Mouse (Mus musculus): ENCODE measurements at regions not wholly inside any gene's neighbourhood (a gene's known extent, or its start where the extent isn't known, plus 50 kb on each side); places are given as distances from the start of the nearest gene placed in this dataset.

- DNase-seq, result no peak
Measured at GRCm38 (mm10) chr15:62567431-62567830, 1277.5 kb downstream of the Gsdmc2 start.

DNA sequence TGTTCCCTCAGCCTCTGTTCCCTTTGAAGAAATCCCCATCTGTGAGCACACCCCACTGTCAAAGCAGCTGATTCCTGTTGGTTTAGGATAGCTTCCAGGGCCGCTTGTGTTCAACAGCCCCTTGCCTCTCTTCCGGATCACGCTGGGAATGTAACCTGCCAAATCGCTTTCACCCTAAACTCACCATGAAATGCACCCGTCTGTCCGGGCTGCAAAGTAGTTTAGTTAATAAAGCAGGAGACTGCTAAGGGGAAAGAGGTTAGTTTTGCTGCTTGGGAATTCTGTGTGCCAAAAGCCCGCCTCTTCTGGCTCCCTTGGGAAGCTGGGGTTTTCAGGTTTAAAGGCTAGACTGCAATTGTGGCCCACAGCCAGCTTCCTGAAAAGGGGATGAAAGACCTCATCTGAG lies 1278.9 kb downstream of the Gsdmc2 start:
- peak; percentile 53 for DNase-seq

DNA sequence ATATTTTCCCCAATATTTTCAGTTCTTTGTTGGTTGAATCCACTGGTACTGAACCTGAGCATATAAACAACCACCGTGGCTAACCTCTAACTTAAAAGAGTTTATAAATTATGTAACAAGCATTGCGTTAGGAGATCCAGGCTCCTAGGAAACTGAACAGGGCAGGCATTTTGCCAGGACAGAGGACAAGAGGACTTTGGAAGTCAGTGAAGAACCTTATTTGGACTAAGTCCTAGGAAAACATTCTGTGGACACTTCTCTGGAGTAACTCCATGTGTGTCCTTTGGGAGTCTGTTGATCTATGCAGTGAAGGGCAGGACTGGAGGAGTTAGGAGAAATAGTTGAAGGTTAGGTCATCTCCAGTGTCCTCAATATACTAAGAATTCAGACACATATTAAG lies 1311.7 kb downstream of the Gsdmc2 start:
- peak; percentile 47 for DNase-seq

- no peak for DNase-seq
Measured at GRCm38 (mm10) chr15:62528975-62529374, 1316.0 kb downstream of the Gsdmc2 start.

DNA sequence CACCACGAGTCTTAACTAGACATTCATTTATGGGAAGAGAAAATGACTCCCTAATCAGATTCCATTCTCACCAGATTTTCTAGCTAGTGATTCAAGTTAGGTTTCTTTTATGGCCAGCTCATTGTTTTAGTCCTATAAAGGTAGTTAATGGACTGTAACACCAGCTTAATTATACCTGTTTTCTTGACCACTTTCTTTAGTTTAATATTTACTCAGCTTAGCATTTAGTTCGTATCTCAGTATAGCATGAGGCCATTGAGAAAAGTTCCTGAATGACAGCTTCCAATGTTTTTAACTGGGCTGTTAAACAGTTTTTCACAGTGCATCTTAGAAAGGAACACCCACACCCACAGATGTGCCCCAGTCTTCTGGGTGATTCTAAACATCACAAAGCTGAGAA lies 1320.3 kb downstream of the Gsdmc2 start:
- no peak for DNase-seq

GRCm38 (mm10) chr15:62524135-62524534 lies 1320.8 kb downstream of the Gsdmc2 start:
- no peak for DNase-seq

DNA sequence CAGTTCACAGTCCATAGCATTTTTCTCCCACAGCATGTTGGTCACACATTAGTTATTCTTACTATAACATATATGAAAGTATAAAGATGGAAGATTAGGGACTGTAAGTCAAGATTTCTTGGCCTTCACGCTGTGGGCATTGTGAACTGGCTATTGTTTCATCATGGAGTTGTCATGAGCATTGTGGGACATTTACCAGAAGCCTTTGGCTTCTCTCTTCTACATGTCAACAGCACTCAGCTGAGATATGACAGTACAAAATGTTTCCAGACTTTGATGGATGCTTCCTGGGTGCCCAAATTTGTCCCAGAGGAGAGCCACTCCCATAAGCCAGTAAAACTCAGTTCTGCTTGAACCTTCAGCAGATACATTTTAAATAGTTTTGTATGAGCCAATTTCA lies 1331.5 kb downstream of the Gsdmc2 start:
- DNase-seq, result no peak

GRCm38 (mm10) chr15:62511461-62511860 lies 1333.5 kb downstream of the Gsdmc2 start:
- no peak for DNase-seq

GRCm38 (mm10) chr15:62503866-62504265 lies 1341.1 kb downstream of the Gsdmc2 start:
- no peak for DNase-seq

DNA sequence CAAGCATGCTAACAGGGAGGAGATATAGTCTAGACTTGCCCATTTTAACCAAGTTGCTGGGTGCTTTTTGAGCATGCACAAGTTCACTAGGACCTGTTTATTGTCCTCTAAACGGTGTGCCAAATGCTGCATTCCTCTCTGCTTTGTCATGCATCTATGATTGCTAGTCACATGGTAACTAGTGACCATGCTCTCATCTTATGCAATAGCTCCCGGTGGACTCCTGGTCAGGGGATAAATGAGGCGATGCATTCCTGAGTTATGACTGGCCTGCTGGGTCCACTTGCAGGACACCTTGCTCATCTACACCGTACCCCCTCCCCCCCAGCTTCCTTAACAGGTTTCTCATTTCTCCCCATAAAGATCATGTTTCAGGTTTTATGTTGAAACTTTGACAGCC lies 1344.0 kb downstream of the Gsdmc2 start:
- peak; percentile 68 for DNase-seq

- no peak for DNase-seq
Measured at GRCm38 (mm10) chr15:62500522-62500921, 1344.5 kb downstream of the Gsdmc2 start.

GRCm38 (mm10) chr15:62496193-62496592 lies 1348.8 kb downstream of the Gsdmc2 start:
- no peak for DNase-seq

GRCm38 (mm10) chr15:62492350-62492749 lies 1352.6 kb downstream of the Gsdmc2 start:
- DNase-seq, result no peak

DNA sequence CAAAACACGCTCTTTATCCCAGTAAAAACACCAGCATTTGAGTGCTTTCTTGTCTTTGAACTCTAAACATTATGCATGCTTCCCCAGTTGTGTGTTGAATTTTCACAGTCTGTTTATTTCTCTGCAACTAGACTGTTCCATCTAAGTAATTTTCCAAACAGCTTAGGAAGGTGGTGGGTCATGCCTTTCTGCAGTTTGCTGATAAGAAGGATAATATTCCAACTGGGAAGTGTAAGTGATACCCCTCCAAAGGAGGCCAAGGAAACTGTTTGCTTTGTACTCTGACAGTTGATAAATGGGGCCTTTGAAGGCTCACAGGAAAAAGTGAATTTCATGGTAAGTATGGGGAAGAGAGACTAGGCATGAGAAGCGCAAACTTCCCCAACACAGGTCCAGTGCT lies 1354.4 kb downstream of the Gsdmc2 start:
- DNase-seq, result no peak

DNA sequence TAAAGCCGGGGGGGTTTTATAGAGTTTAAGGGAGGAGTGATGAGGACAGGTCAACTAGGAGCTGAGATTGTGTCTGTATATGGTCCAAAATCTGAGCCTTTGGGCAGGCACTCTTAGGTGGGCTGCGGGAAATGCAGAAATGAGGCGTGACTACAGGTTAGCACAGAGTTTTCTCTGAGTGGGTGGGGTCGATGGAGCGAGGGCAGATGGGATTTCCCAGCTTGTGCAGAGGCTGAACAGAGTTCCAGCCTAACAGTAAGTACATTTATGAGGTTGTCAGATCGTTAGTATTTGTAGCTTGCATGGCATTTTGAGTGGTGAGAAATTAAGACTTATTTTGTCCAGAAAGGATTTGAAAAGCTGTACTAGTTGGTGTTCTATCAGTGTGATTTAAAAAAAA lies 1358.4 kb downstream of the Gsdmc2 start:
- no peak for DNase-seq

GRCm38 (mm10) chr15:62484350-62484749 lies 1360.6 kb downstream of the Gsdmc2 start:
- no peak for DNase-seq

- no peak for DNase-seq
Measured at GRCm38 (mm10) chr15:62483534-62483933, 1361.4 kb downstream of the Gsdmc2 start.

DNA sequence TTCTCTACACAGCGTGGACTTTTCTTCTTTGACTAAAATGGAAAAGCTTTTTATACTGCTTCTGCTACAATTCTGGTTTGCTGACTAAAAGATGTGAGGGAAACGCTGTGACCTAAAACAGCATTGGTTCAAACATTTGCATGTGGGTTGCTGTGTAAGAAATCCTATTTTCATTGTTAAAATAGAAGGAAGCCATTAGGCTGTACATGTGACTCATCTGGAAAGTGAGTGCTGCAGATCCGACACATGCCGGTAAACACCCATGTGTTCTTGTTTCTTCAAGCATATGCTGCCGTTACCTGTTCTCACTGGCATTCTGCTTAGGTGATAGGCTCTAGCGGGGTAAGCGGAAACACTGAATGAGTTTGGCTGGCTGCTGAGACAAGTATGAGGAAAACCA lies 1362.6 kb downstream of the Gsdmc2 start:
- no peak for DNase-seq

- no peak for DNase-seq
Measured at GRCm38 (mm10) chr15:62477779-62478178, 1367.2 kb downstream of the Gsdmc2 start.

DNA sequence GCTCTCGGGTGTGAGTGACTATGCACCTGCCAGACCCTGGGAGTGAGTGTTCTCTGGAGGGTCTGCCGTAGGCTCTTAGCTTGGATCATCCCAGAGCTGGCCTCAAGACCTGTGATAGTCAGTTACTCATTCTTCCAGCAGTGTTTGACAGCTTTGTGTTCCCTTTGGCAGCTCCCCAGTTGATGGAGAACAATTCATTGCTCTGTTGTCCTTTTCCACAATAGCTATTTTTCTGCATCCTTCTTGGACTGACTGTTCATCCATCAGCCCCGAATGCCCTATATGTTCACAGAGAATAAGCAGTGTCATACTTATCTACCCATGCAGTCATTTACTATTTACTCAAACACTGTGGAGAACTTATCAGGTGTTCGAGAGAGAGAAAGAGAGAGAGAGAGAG lies 1368.5 kb downstream of the Gsdmc2 start:
- no peak for DNase-seq

GRCm38 (mm10) chr15:62470683-62471331 lies 1374.2 kb downstream of the Gsdmc2 start:
- DNase-seq, result no peak

DNA sequence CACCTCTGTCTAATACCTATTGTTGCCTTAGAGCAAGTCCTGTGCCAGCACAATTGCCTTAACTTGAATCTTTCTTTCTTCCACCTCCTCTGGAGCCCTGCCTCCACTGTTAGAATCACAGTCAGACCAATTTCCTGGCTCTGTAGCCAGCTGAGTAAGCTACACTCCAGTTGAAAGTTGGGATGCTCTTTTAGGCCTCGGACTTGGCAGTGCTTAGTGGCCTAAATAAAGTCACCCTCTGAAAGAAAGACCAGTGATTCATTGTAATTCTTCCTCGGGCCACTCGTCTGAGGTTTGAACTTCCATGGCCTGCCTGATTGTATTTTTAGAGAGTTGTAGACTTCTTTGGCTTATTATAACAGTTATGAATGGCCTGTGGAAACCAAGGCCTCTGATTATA lies 1376.9 kb downstream of the Gsdmc2 start:
- no peak for DNase-seq

DNA sequence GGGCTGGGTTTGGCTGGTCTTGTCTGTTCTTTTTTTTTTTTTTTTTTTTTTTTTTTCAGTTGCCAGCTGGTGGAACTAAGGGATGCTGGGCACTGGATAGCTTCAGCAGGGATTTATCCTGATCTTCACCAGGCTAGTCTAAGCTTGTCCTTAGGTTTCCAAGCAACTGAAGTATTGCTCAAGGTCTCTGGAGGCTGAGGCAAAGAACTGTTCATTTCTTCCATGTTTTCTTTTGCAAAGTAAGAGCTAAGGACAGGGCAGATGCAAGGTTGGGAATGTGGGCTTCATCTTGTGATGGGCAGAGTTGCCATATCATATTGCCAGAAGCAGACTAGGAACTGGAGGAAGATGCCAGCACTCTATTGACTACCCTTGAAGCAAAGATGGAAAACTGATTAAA lies 1378.1 kb downstream of the Gsdmc2 start:
- no peak for DNase-seq

GRCm38 (mm10) chr15:62465026-62465839 lies 1379.7 kb downstream of the Gsdmc2 start:
- no peak for DNase-seq

DNA sequence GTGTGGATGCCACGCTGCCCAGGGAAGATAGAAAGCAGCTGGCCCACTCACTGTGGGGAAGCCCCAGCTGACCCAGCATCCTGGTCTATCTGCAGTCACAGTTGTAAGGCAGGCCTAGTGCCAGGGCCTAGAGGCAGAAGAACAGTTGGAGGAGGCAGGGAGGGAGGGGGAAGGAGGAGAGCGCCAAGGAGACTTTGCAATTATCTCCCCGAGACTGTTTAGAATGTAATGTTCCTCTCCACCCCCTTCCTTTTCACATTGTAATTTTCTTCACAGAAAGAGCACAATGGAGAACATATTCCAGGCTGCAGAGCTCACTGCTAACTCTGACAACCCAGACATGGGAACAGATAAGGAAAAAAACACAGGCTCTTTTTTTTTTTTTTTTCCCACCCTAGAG lies 1382.3 kb downstream of the Gsdmc2 start:
- DNase-seq, result no peak

Data from kidney, adult 18-20 months (tissue).